Mouse (Mus musculus) midbrain, embryonic 12.5 days (tissue): ENCODE results near the gene Scrt2. TPM values are rescaled to one million over a fixed set of nuclear protein-coding genes. Genes with fewer than 3 reads are reported as not detected.

Source experiments
- ATAC-seq: fragments of 200-750 bp; cut with Nextera tagmentation; 2 replicates; pipeline ENCODE4 v1.8.0; 2017; ENCODE audit warnings: low read depth, moderate TSS enrichment, moderate library complexity; ENCODE audit not compliant: low FRiP score
- H3K27ac ChIP-seq: fragments of 300-500 bp; sonication (generic); replicated peaks from 2 replicates; pipeline ENCODE4 v1.5.1; 2016; ENCODE audit warnings: mild to moderate bottlenecking
- H3K27me3 ChIP-seq: fragments of 300-500 bp; sonication (generic); 2 replicates; pipeline ENCODE4 v1.6.1; 2016; ENCODE audit warnings: mild to moderate bottlenecking
- H3K36me3 ChIP-seq: fragments of 300-500 bp; sonication (generic); 2 replicates; pipeline ENCODE4 v1.6.1; 2016
- H3K4me1 ChIP-seq: fragments of 300-500 bp; sonication (generic); 2 replicates; pipeline ENCODE4 v1.6.1; 2016
- H3K4me2 ChIP-seq: fragments of 300-500 bp; sonication (generic); replicated peaks from 2 replicates; pipeline ENCODE4 v1.6.1; 2016; ENCODE audit warnings: mild to moderate bottlenecking, moderate library complexity
- H3K4me3 ChIP-seq: fragments of 300-500 bp; sonication (generic); 2 replicates; pipeline ENCODE4 v1.5.1; 2016; ENCODE audit warnings: mild to moderate bottlenecking
- H3K9ac ChIP-seq: fragments of 300-500 bp; sonication (generic); replicated peaks from 2 replicates; pipeline ENCODE4 v1.6.1; 2016; ENCODE audit warnings: mild to moderate bottlenecking, moderate library complexity
- H3K9me3 ChIP-seq: fragments of 300-500 bp; sonication (generic); 2 replicates; pipeline ENCODE4 v1.6.1; 2016; ENCODE audit warnings: mild to moderate bottlenecking
- WGBS: fragments of 180-500 bp; shearing (Covaris S2); methylation state at CpG from one replicate; pipeline ENCODE4 v1.1.7; 2016; 5-methylcytosine and 5-hydroxymethylcytosine counted together
- polyA plus RNA-seq: library from polyadenylated mRNA; unstranded; fragments of >200 nt; fragmentation: Nextera tagmentation; extraction: Ambion mirVana; gene quantifications from 2 replicates; pipeline ENCODE4 v1.2.1, GENCODE M21; 2016

Scrt2 gene
- polyA plus RNA-seq, 1 experiment from 2014 or later: 15.3 TPM

GRCm38 (mm10) chr2:152084298-152084697 is 3.0 kb downstream of the Scrt2 start:
- Histone ChIP-seq H3K36me3 (peaks cover 7% of the 10 kb centered on the region; the same call in 1 of the 2 replicates), H3K4me1 (peaks cover 62% of the 10 kb centered on the region), H3K27ac (peak overlapping the region; percentile 60; the same call in 1 of the 2 replicates), H3K9ac (peak overlapping the region; percentile 81), H3K27me3 (peaks cover 27% of the 10 kb centered on the region), H3K9me3 (no peaks in the 10 kb centered on the region), H3K4me2 (peak overlapping the region; percentile 75), H3K4me3 (peak overlapping the region; percentile 62)
- ATAC-seq: no peak
- 40% methylated on average over 6 of the region's 6 CpGs for WGBS

DNA sequence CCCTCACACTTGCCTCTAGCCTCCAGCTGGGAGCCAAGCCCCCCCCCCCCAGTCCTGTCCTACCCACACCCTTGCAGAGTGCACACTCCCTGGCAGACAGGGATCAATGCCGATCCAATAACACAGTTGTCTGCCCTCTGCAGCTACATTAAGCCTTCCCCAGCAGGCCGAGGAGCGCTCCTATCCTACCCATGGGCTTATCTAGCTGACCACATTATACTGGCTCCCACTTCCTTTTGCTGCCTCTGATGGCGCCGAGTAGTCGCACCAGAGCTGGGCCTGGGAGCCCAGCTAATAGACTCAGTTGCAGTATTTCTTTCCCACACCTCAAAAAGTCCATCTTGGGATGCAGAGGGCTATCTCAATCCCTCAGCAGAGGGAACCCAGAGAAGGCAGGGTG is 4.1 kb downstream of the Scrt2 start:
- whole genome bisulfite sequencing: 73% methylated on average over 6 of the region's 6 CpGs
- Histone ChIP-seq H3K9me3 (no peaks in the 10 kb centered on the region), H3K27ac (peak overlapping the region; percentile 50; the same call in 1 of the 2 replicates), H3K9ac (peak overlapping the region; percentile 81; the same call in 1 of the 2 replicates), H3K4me3 (peak overlapping the region; percentile 62), H3K4me2 (peak overlapping the region; percentile 75), H3K4me1 (peaks cover 58% of the 10 kb centered on the region), H3K27me3 (peaks cover 28% of the 10 kb centered on the region; the same call in 1 of the 2 replicates), H3K36me3 (peaks cover 7% of the 10 kb centered on the region; the same call in 1 of the 2 replicates)
- no peak for ATAC-seq

- H3K27me3 ChIP-seq: peaks cover 34% of the 10 kb centered on the region
- peak overlapping the region; percentile 6; the same call in 1 of the 2 replicates for H3K4me3 ChIP-seq
- ATAC-seq: no peak
- H3K4me2 ChIP-seq: peak overlapping the region; percentile 75
- peaks cover 63% of the 10 kb centered on the region for H3K4me1 ChIP-seq
- no peaks in the 10 kb centered on the region for H3K9me3 ChIP-seq
- 62% methylated on average over 6 of the region's 6 CpGs for whole genome bisulfite sequencing
- peak overlapping the region; percentile 11; the same call in 1 of the 2 replicates for H3K27ac ChIP-seq
- H3K36me3 ChIP-seq: peaks cover 10% of the 10 kb centered on the region
- H3K9ac ChIP-seq: peak overlapping the region; percentile 39
Measured at GRCm38 (mm10) chr2:152086451-152086850, 5.1 kb downstream of the Scrt2 start.

- Histone ChIP-seq H3K27ac (0 out of 2 replicates have a peak overlapping the region, but pooled peaks have one; percentile 11), H3K9me3 (no peaks in the 10 kb centered on the region), H3K9ac (peak overlapping the region; percentile 39), H3K27me3 (peaks cover 31% of the 10 kb centered on the region), H3K4me3 (0 out of 2 replicates have a peak overlapping the region, but pooled peaks have one; percentile 6), H3K4me1 (peaks cover 65% of the 10 kb centered on the region), H3K4me2 (peak overlapping the region; percentile 75), H3K36me3 (peaks cover 10% of the 10 kb centered on the region)
- no peak for ATAC-seq
- 85% methylated on average over 5 of the region's 5 CpGs for WGBS
Measured at GRCm38 (mm10) chr2:152087111-152087510, 5.8 kb downstream of the Scrt2 start.

DNA sequence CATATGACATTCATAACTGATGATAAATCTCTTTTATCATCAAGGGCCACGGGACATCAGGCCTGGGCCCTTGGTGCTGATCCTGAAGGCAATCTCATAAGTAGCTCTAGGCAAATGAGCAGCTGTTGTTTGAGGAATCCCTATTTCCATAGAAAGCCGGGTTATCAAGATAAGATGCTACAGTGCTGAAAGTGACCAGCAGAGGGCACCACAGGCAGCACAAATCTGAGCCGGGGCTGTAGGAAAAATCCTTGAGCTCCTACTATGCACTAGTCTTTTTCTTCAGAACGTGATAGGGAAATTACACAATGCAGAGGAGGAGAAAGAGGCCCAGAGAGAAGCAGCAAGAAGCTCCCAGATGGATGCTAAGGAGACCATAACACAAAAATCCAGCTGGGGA is 7.7 kb downstream of the Scrt2 start:
- Histone ChIP-seq H3K4me2 (no peak overlapping the region), H3K36me3 (peaks cover 15% of the 10 kb centered on the region), H3K9me3 (no peaks in the 10 kb centered on the region), H3K9ac (no peak overlapping the region), H3K27me3 (peaks cover 34% of the 10 kb centered on the region), H3K4me3 (no peak overlapping the region), H3K4me1 (peaks cover 73% of the 10 kb centered on the region), H3K27ac (0 out of 2 replicates have a peak overlapping the region, but pooled peaks have one; percentile 1)
- WGBS: 4% methylated on average over 4 of the region's 4 CpGs
- no peak for ATAC-seq

DNA sequence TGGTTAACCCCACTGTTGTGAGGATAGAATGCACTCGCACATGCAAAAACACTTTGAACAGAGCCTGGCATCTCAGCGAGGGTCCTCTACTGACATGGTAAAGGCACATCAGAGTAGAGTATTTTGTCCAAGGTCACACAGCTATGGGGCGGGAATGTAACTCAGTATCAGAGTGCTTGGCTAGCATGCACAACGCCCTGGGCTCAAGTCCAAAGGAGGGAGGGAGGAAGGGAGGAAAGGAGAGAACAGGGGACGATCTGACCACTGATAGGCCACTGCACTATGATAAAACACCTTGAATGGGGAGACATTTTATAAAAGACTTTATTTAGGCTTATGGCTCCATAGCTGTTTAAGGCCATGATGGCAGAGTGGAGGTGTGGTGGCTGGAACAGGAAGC is 8.3 kb downstream of the Scrt2 start:
- 0 out of 2 replicates have a peak overlapping the region, but pooled peaks have one; percentile 1 for H3K27ac ChIP-seq

GRCm38 (mm10) chr2:152090486-152090885 is 9.2 kb downstream of the Scrt2 start:
- 90% methylated on average over 5 of the region's 5 CpGs for WGBS
- H3K9ac ChIP-seq: no peak overlapping the region
- H3K27ac ChIP-seq: peak overlapping the region; percentile 35
- H3K9me3 ChIP-seq: no peaks in the 10 kb centered on the region
- H3K36me3 ChIP-seq: peaks cover 15% of the 10 kb centered on the region
- H3K4me1 ChIP-seq: peaks cover 79% of the 10 kb centered on the region
- H3K4me2 ChIP-seq: no peak overlapping the region
- peaks cover 45% of the 10 kb centered on the region for H3K27me3 ChIP-seq
- ATAC-seq: no peak
- H3K4me3 ChIP-seq: no peak overlapping the region

More for the DNA sequence above, 8.3 kb downstream of the Scrt2 start:
- H3K27me3 ChIP-seq: peaks cover 39% of the 10 kb centered on the region
- peaks cover 74% of the 10 kb centered on the region for H3K4me1 ChIP-seq
- no peak overlapping the region for H3K4me3 ChIP-seq
- H3K9me3 ChIP-seq: no peaks in the 10 kb centered on the region
- ATAC-seq: no peak
- H3K4me2 ChIP-seq: no peak overlapping the region
- H3K36me3 ChIP-seq: peaks cover 15% of the 10 kb centered on the region
- 80% methylated on average over 5 of the region's 5 CpGs for WGBS
- H3K9ac ChIP-seq: no peak overlapping the region

- H3K27ac ChIP-seq: peak overlapping the region; percentile 35
- H3K27me3 ChIP-seq: peaks cover 54% of the 10 kb centered on the region
- peaks cover 15% of the 10 kb centered on the region for H3K36me3 ChIP-seq
- WGBS: 33% methylated on average over 12 of the region's 12 CpGs
- no peak overlapping the region for H3K4me2 ChIP-seq
- no peak overlapping the region for H3K4me3 ChIP-seq
- no peak for ATAC-seq
- no peak overlapping the region for H3K9ac ChIP-seq
- peaks cover 73% of the 10 kb centered on the region for H3K4me1 ChIP-seq
- no peaks in the 10 kb centered on the region for H3K9me3 ChIP-seq
Measured at GRCm38 (mm10) chr2:152091342-152092056, 10.2 kb downstream of the Scrt2 start.

GRCm38 (mm10) chr2:152092927-152093326 is 11.6 kb downstream of the Scrt2 start:
- no peak overlapping the region; the same call in 1 of the 2 replicates for H3K9ac ChIP-seq

GRCm38 (mm10) chr2:152093356-152093792 is 12.0 kb downstream of the Scrt2 start:
- Histone ChIP-seq H3K4me3 (peak overlapping the region; percentile 34), H3K9ac (0 out of 2 replicates have a peak overlapping the region, but pooled peaks have one; percentile 6), H3K27ac (no peak overlapping the region), H3K9me3 (no peaks in the 10 kb centered on the region), H3K36me3 (peaks cover 8% of the 10 kb centered on the region), H3K27me3 (peaks cover 54% of the 10 kb centered on the region), H3K4me2 (peak overlapping the region; percentile 46), H3K4me1 (peaks cover 56% of the 10 kb centered on the region)
- 5% methylated on average over 58 of the region's 60 CpGs for WGBS
- ATAC-seq: peak; percentile 7; the same call in 1 of the 2 replicates

More at GRCm38 (mm10) chr2:152092927-152093326, 11.6 kb downstream of the Scrt2 start:
- H3K9me3 ChIP-seq: no peaks in the 10 kb centered on the region
- H3K27ac ChIP-seq: peak overlapping the region; percentile 54; the same call in 1 of the 2 replicates
- peak overlapping the region; percentile 46 for H3K4me2 ChIP-seq
- H3K4me1 ChIP-seq: peaks cover 59% of the 10 kb centered on the region
- 5% methylated on average over 32 of the region's 45 CpGs for WGBS
- H3K4me3 ChIP-seq: peak overlapping the region; percentile 34
- H3K27me3 ChIP-seq: peaks cover 54% of the 10 kb centered on the region
- peaks cover 9% of the 10 kb centered on the region for H3K36me3 ChIP-seq
- ATAC-seq: peak; percentile 8; the same call in 1 of the 2 replicates

DNA sequence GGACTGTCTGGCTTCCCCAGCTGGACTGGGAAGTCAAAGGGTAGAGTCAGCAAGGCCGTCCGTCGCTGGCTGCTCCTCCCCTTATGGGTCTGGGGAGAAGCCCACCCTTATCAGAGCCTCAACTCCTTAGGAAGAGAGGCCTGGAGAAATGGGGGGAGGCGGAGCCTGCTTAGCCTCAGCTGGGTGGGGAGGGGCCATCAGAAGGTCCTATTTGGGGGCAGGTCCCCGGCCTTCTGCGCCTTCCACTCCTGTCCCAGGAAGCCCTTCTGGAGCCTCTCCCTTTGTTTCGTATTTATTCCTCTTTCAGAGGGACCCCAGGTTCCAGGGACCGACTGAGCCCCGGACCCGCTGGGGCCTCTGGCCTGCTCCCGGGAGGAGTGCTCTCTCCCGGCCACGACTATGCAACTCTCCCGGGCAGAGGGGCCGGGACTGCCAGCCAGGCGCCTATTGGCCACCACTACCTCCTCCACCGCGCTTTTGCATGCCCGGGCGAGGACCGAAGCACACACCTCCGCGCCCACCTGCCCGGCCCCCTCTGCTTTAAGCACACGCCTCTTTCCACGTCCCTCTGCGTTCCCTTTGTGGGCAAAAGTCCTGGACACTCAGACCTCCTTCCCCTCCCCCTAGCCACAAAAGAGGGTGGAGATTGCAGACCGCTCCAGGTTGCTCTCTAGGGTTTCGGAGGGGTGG is 13.7 kb downstream of the Scrt2 start:
- Histone ChIP-seq H3K4me3 (0 out of 2 replicates have a peak overlapping the region, but pooled peaks have one; percentile 3), H3K9me3 (no peaks in the 10 kb centered on the region), H3K4me2 (peak overlapping the region; percentile 34), H3K4me1 (peaks cover 53% of the 10 kb centered on the region), H3K36me3 (peaks cover 8% of the 10 kb centered on the region; the same call in 1 of the 2 replicates), H3K9ac (peak overlapping the region; percentile 31; the same call in 1 of the 2 replicates), H3K27ac (peak overlapping the region; percentile 75), H3K27me3 (peaks cover 52% of the 10 kb centered on the region)
- peak; percentile 24; the same call in 1 of the 2 replicates for ATAC-seq
- 3% methylated on average over 28 of the region's 29 CpGs for WGBS
